Mouse (Mus musculus) intestine, embryonic 15.5 days (tissue): Measurements from ENCODE around the gene Ccdc148. TPM values are rescaled to one million over a fixed set of nuclear protein-coding genes. Genes with fewer than 3 reads are reported as not detected.

ENCODE experiments used
- ATAC-seq: fragments of 200-750 bp; cut with Nextera tagmentation; 2 replicates; pipeline ENCODE4 v1.8.0; 2017; ENCODE audit warnings: moderate TSS enrichment, moderate library complexity
- H3K27ac ChIP-seq: fragments of 300-500 bp; sonication (generic); 2 replicates; pipeline ENCODE4 v1.5.1; 2015; ENCODE audit warnings: mild to moderate bottlenecking, inconsistent platforms
- H3K27me3 ChIP-seq: fragments of 300-500 bp; sonication (generic); replicated peaks from 2 replicates; pipeline ENCODE4 v1.6.1; 2015; ENCODE audit warnings: inconsistent platforms
- H3K36me3 ChIP-seq: fragments of 300-500 bp; sonication (generic); 2 replicates; pipeline ENCODE4 v1.6.1; 2015; ENCODE audit warnings: inconsistent platforms
- H3K4me1 ChIP-seq: fragments of 300-500 bp; sonication (generic); replicated peaks from 2 replicates; pipeline ENCODE4 v1.6.1; 2015; ENCODE audit warnings: inconsistent platforms
- H3K4me2 ChIP-seq: fragments of 300-500 bp; sonication (generic); replicated peaks from 2 replicates; pipeline ENCODE4 v1.6.1; 2015; ENCODE audit warnings: mild to moderate bottlenecking, inconsistent platforms
- H3K4me3 ChIP-seq: fragments of 300-500 bp; sonication (generic); replicated peaks from 2 replicates; pipeline ENCODE4 v1.5.1; 2015; ENCODE audit warnings: inconsistent platforms
- H3K9ac ChIP-seq: fragments of 300-500 bp; sonication (generic); 2 replicates; pipeline ENCODE4 v1.6.1; 2015; ENCODE audit warnings: inconsistent platforms
- H3K9me3 ChIP-seq: fragments of 300-500 bp; sonication (generic); 2 replicates; pipeline ENCODE4 v1.6.1; 2016; ENCODE audit warnings: inconsistent platforms
- WGBS: fragments of 180-500 bp; shearing (Covaris S2); methylation state at CpG from one replicate; pipeline ENCODE4 v1.1.7; 2015; 5-methylcytosine and 5-hydroxymethylcytosine counted together
- polyA plus RNA-seq: library from polyadenylated mRNA; unstranded; fragments of >200 nt; fragmentation: Nextera tagmentation; extraction: Ambion mirVana; gene quantifications from 2 replicates; pipeline ENCODE4 v1.2.1, GENCODE M21; 2015

Ccdc148 gene
- polyA plus RNA-seq, 1 experiment from 2014 or later, result 0.88 TPM

DNA sequence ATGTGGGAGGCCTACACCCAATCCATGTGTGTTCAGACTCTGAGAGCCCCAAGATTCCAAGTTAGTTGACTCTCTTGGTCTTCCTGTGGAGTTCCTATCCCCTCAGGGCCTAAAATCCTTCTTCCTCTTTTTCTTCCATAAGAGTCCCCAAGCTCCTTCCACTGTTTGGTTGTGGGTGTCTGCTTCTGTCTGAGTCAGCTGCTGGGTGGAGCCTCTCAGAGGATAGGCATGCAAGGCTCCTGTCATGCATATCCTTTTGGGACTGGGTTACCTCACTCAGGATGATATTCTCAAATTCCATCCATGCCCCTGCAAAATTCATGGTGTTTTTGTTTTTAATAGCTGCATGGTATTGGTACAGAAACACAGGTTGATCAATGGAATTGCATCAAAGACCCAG is 5.1 kb downstream of the Ccdc148 start:
- Histone ChIP-seq H3K27me3 (no peaks in the 10 kb centered on the region), H3K9me3 (no peaks in the 10 kb centered on the region), H3K4me2 (no peak overlapping the region), H3K4me1 (peaks cover 6% of the 10 kb centered on the region; the same call in 1 of the 2 replicates), H3K36me3 (no peaks in the 10 kb centered on the region), H3K9ac (no peak overlapping the region), H3K27ac (no peak overlapping the region), H3K4me3 (no peak overlapping the region)
- no peak for ATAC-seq

DNA sequence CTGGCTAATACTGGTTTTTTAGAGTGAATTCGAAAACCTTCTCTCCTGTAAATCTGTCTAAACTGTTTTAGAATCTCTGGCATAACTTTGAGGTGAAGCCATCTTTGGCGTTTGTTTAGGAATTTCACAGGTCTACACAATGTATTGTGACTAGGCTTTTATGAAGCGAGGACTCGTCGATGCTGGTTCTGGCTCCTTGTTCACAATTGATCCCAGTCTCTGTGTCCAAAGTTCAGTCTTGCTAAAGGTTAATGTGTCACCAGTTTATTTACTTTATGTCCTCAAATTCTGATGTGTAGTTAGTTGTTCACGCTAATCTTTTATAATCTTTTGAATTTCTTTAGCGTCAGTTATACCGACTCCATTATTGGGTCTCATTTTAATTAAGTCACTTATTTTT is 29.4 kb downstream of the Ccdc148 start:
- no peak overlapping the region for H3K4me3 ChIP-seq
- no peaks in the 10 kb centered on the region for H3K36me3 ChIP-seq
- H3K4me2 ChIP-seq, result no peak overlapping the region
- H3K27ac ChIP-seq, result no peak overlapping the region
- 67% methylated on average over 8 of the region's 8 CpGs for WGBS
- H3K27me3 ChIP-seq, result no peaks in the 10 kb centered on the region
- no peak overlapping the region for H3K9ac ChIP-seq
- H3K4me1 ChIP-seq, result no peaks in the 10 kb centered on the region
- no peaks in the 10 kb centered on the region for H3K9me3 ChIP-seq
- peak; percentile 58; the same call in 1 of the 2 replicates for ATAC-seq

DNA sequence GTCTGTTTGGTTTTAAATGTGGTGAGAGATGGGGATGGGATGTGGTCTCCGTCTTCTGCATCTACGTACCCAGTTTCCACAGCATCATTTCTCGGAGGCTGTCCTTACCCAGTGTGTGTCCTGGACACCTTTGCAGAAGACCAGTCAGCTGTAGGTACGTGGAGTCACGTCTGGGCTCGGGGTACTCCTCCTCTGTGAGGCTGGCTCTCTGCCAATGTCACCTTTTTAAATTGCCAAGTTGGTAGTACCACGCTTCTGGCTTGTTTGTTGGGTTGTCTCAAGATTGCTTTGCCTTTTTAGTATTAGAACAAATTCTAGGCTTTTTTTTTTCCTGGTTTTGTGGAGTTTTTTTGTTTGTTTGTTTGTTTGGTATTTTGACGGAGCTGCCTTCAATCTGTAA is 30.7 kb downstream of the Ccdc148 start:
- 84% methylated on average over 8 of the region's 8 CpGs for WGBS
- no peak for ATAC-seq
- no peaks in the 10 kb centered on the region for H3K9me3 ChIP-seq

DNA sequence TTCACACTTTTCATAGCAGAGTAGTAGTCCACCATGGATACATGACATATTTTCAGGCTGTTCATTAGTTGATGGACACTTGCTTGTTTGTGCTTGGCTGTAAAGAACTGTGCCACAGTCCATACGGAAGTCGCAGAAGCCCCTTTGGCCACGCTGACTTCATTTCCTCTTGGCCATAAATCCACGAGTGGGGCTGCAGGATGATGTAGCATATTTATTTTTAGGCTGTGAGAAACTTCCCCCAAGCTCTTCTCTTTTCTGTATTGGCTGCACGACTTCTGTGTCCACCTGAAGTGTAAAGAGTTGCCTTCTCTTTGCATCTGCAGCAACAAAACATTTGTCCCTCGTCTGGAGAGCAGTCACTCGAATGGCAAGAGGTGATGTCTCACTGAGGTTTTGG is 31.5 kb downstream of the Ccdc148 start:
- no peak overlapping the region for H3K4me3 ChIP-seq
- H3K9ac ChIP-seq, result no peak overlapping the region
- H3K36me3 ChIP-seq, result no peaks in the 10 kb centered on the region
- H3K9me3 ChIP-seq, result no peaks in the 10 kb centered on the region
- H3K27ac ChIP-seq, result no peak overlapping the region
- no peak overlapping the region for H3K4me2 ChIP-seq
- whole genome bisulfite sequencing, result 68% methylated on average over 7 of the region's 7 CpGs
- H3K4me1 ChIP-seq, result no peaks in the 10 kb centered on the region
- no peaks in the 10 kb centered on the region for H3K27me3 ChIP-seq
- ATAC-seq, result no peak

More for the DNA sequence above, 30.7 kb downstream of the Ccdc148 start:
- Histone ChIP-seq H3K27me3 (no peaks in the 10 kb centered on the region), H3K4me3 (no peak overlapping the region), H3K36me3 (no peaks in the 10 kb centered on the region), H3K4me2 (no peak overlapping the region), H3K27ac (no peak overlapping the region), H3K4me1 (no peaks in the 10 kb centered on the region), H3K9ac (no peak overlapping the region)

DNA sequence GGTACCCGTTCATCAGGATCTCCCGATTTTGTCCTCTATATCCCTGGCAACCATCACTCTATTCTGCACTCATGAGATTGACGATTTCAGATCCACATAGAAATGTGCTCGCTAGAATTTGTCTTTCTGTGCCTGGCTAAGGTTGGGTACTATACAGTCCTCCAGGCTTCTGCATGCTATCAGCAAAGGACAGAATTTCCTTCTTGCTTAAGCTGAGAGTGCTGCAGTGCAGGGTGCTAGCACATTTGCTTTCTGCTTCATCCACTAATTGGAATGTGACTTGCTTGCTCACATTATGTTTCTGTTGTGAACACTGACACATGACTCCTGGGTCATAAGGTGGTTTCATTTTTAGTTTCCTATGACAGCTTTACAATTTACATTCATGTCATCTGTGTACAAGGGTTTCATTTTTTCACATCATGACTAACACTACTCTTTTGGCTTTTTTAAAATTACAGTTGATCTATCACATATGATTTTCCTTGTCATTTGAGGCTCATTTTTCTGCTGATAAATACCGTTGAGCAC is 104.8 kb downstream of the Ccdc148 start:
- WGBS, result 76% methylated on average over 5 of the region's 5 CpGs
- ATAC-seq, result no peak

DNA sequence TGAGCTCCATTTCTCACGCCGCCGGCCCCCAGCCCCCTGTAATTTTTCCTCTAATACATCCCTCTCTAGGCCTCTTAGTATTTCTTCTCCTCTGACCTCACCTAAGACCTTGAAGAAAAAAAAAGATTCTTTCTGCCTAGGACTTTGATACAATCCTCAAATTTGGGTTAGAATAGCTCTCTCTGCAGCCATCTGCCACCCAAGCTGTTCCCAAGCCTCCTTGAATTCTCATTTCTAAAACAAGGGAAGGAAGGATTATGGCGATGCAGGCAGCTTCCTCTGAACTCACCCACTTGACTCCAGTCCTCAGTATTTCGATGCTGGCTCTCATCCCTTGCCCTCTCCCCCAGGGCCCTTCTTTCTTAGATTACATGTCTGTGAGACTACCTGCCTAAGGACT is 106.1 kb downstream of the Ccdc148 start:
- H3K27ac ChIP-seq, result no peak overlapping the region
- H3K4me3 ChIP-seq, result no peak overlapping the region
- no peak overlapping the region for H3K4me2 ChIP-seq
- H3K4me1 ChIP-seq, result no peaks in the 10 kb centered on the region
- H3K9ac ChIP-seq, result no peak overlapping the region
- no peak for ATAC-seq
- H3K27me3 ChIP-seq, result no peaks in the 10 kb centered on the region
- 68% methylated on average over 5 of the region's 5 CpGs for WGBS
- H3K36me3 ChIP-seq, result no peaks in the 10 kb centered on the region
- no peaks in the 10 kb centered on the region for H3K9me3 ChIP-seq

More for the DNA sequence above, 104.8 kb downstream of the Ccdc148 start:
- H3K4me2 ChIP-seq, result no peak overlapping the region
- no peak overlapping the region for H3K27ac ChIP-seq
- H3K9ac ChIP-seq, result no peak overlapping the region
- no peaks in the 10 kb centered on the region for H3K9me3 ChIP-seq
- H3K4me1 ChIP-seq, result no peaks in the 10 kb centered on the region
- no peaks in the 10 kb centered on the region for H3K27me3 ChIP-seq
- no peaks in the 10 kb centered on the region for H3K36me3 ChIP-seq
- no peak overlapping the region for H3K4me3 ChIP-seq

DNA sequence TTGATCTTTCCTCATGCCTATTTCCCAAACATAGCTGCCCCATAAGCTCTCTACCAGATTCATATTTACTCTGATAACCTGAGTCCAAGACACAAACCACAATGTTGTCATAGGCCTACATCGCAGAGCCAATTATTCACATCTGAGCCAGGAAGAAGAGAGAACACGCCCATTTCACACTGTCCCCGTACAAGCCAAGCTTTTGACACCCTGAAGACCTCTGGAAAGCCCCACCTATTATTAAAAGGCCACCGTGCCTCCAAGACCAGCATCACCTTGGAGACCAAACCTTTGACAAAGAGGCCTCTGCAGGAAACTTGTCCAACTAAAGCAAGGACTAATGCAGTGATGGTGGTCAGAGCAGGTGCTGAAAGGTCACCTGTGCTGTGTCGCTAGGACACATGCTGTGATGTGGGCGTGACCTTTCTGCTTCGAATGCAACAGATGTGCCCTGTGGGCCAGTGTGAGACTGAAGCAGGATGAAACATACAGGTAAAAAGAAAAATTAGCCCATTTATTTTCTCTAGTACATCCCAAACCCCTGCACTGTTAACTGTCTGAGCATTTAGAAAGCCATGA is 106.9 kb downstream of the Ccdc148 start:
- Histone ChIP-seq H3K27me3 (no peaks in the 10 kb centered on the region), H3K9me3 (no peaks in the 10 kb centered on the region), H3K4me2 (no peak overlapping the region), H3K9ac (no peak overlapping the region), H3K4me3 (no peak overlapping the region), H3K4me1 (no peaks in the 10 kb centered on the region), H3K36me3 (no peaks in the 10 kb centered on the region), H3K27ac (no peak overlapping the region)
- ATAC-seq, result no peak
- WGBS, result 70% methylated on average over 7 of the region's 7 CpGs

DNA sequence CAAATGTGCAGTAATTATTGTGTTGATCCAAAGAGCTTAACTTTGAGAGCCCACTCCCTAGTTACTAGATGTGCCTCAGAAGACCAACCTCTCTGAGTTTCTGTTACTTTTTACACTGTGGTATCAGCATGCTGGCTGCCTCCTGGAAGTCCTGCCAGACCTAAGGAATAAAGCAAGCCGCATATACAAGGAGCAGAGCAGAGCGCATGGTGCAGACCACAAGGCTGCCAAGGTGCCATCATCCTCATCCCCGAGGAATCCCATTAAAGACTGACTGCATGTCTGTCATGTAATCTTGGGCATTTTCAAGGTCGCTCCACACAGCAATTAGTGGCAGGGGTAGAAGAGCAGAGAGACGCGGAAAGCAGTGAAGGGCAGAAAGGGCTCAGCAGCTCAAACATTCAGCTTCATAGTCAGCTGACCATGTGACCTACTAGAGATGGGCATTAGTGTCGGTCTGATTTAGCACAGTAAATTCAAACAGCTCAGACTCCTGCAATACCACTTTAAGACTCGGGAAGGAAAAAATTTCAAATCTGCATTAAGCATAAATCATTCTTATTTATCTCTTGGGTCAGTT is 110.1 kb downstream of the Ccdc148 start:
- Histone ChIP-seq H3K4me2 (no peak overlapping the region), H3K27me3 (no peaks in the 10 kb centered on the region), H3K9ac (no peak overlapping the region), H3K4me1 (no peaks in the 10 kb centered on the region), H3K4me3 (no peak overlapping the region), H3K9me3 (no peaks in the 10 kb centered on the region), H3K36me3 (no peaks in the 10 kb centered on the region), H3K27ac (no peak overlapping the region)
- ATAC-seq, result no peak
- 57% methylated on average over 8 of the region's 8 CpGs for WGBS

DNA sequence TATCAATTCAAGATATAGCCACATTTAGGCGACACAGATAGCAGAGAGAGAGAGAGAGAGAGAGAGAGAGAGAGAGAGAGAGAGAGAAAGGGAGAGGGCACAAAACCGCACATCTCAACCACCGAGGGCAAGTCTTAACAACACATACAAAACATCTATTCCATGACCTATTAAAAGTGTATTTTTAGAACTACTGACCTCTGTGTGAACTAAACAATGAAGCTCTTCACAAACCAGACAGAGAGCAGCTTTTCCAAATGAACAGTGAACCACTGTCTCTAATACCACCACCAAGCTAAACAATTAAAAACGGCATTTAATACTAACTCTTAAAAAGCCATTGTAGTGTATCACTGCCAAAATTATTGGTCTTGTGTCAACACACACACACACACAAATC is 110.8 kb downstream of the Ccdc148 start:
- H3K4me1 ChIP-seq, result no peaks in the 10 kb centered on the region
- no peak overlapping the region for H3K9ac ChIP-seq
- H3K4me2 ChIP-seq, result no peak overlapping the region
- H3K4me3 ChIP-seq, result no peak overlapping the region
- WGBS, result 43% methylated on average over 4 of the region's 4 CpGs
- H3K9me3 ChIP-seq, result no peaks in the 10 kb centered on the region
- H3K27me3 ChIP-seq, result no peaks in the 10 kb centered on the region
- ATAC-seq, result no peak
- H3K27ac ChIP-seq, result no peak overlapping the region
- no peaks in the 10 kb centered on the region for H3K36me3 ChIP-seq

DNA sequence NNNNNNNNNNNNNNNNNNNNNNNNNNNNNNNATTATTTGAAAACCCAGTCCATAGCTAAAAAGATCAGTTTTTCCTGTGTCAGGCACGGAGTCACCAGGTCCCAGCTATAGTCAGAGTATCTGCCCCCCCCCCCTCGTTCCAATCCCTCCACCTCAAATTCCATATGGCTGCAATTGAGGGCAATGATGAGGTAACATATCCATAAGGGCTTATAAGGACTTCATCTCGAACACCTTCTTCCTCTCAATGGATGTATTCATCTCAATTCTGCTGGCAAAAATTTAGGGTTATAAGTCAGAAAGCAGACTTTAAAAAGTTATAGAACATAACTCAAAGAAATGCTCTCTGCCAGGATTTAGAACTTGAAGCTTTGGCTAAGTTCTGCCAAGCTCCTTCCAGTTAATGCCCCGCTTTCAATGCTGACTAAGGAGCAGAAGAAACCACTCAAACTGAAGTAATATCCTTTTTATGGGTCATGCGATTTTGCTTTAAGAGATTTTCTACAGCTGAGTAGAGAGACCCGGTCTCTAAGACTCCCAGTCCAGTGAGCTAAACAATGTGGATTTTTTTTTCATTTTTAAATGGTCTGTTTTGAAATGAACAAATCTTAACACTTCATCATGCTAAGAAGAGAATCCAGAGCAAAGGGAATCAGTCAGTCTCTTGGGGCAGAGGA is 111.6 kb downstream of the Ccdc148 start:
- no peaks in the 10 kb centered on the region for H3K4me1 ChIP-seq
- WGBS, result 56% methylated on average over 6 of the region's 6 CpGs
- no peak overlapping the region for H3K27ac ChIP-seq
- no peak for ATAC-seq
- H3K4me2 ChIP-seq, result no peak overlapping the region
- no peaks in the 10 kb centered on the region for H3K27me3 ChIP-seq
- no peaks in the 10 kb centered on the region for H3K36me3 ChIP-seq
- no peak overlapping the region for H3K9ac ChIP-seq
- no peaks in the 10 kb centered on the region for H3K9me3 ChIP-seq
- no peak overlapping the region for H3K4me3 ChIP-seq

DNA sequence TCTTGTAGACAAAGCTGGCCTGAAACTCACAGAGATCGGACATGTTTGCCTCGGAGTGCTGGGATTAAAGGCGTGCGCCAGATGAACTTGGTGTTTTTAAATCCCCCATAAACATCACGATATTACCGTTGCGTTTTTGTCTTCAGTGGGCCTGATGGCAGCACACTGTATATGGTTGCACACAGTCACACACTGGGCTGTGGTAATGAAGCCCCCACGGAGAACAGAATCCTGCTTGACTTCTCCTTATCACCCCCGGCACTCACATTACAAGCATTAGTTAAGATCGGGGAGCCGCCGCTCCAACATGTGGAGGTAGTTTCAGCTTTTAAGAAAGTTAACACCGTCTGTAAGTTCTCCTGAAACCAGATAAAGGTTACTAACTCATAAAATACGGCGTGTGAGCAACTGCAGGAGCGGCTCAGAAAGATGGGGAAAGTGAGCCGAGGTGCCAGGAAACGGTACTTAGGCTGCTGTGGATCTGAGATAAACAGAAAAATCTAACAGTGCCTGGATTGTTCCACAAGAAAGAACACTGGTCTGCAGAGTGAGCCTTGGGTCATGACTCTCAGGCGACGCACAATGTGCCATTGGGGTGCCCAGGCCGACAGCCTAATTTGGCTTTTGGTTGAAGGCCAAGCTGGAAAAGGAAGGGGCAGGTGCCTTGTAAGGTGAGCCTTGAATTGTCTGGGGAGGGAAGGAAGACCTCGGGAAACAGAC is 117.0 kb downstream of the Ccdc148 start:
- no peak for ATAC-seq

DNA sequence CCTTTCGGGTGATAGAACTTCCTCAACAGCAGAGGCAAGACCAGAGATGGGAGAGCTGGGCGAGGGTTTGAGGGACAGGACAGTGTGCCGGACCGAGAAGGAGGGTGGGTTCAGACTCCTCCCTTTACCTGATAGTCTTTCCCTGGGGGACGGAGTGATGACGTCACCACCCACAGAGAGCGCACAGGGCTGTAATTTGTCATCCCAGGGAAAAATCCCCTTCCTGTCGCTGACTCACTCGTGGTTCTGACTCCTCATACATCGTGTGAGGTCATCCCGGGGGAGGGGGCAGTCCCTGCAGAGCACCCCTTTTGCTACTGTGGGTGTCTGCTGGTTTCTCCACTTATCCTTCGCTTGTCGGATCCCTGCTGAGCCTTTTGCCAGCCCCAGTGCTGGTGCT is 117.9 kb downstream of the Ccdc148 start:
- Histone ChIP-seq H3K9ac (no peak overlapping the region), H3K4me3 (no peak overlapping the region), H3K36me3 (no peaks in the 10 kb centered on the region), H3K27me3 (no peaks in the 10 kb centered on the region), H3K4me2 (no peak overlapping the region), H3K9me3 (no peaks in the 10 kb centered on the region), H3K27ac (no peak overlapping the region), H3K4me1 (peaks cover 2% of the 10 kb centered on the region; the same call in 1 of the 2 replicates)
- 49% methylated on average over 13 of the region's 13 CpGs for WGBS
- ATAC-seq, result peak; percentile 39; the same call in 1 of the 2 replicates

More for the DNA sequence above, 117.0 kb downstream of the Ccdc148 start:
- Histone ChIP-seq H3K4me2 (peak overlapping the region; percentile 14; the same call in 1 of the 2 replicates), H3K27ac (no peak overlapping the region), H3K36me3 (no peaks in the 10 kb centered on the region), H3K27me3 (no peaks in the 10 kb centered on the region), H3K4me3 (no peak overlapping the region), H3K9ac (no peak overlapping the region), H3K4me1 (peaks cover 2% of the 10 kb centered on the region; the same call in 1 of the 2 replicates), H3K9me3 (no peaks in the 10 kb centered on the region)
- WGBS, result 51% methylated on average over 22 of the region's 22 CpGs
